Mouse (Mus musculus): ENCODE measurements around the gene Atp8a1. TPM values are rescaled to one million over a fixed set of nuclear protein-coding genes. Genes with fewer than 3 reads are reported as not detected.

Atp8a1 gene
- polyA plus RNA-seq, 1 experiment from 2014 or later: 17.9 TPM

GRCm38 (mm10) chr5:67579725-67580633, 267.3 kb downstream of the Atp8a1 start:
- DNase-seq (ENCODE audit: low spot score): no peak

GRCm38 (mm10) chr5:67575705-67576104, 271.5 kb downstream of the Atp8a1 start:
- no peak for DNase-seq (ENCODE audit: low spot score)
- Histone ChIP-seq H3K4me3 (ENCODE audit: low read depth, low read length) (no peak overlapping the region), H3K4me1 (replicated peaks; ENCODE audit: control insufficient read depth, insufficient read depth, low read length) (peaks cover 11% of the 10 kb centered on the region; the same call in 1 of the 2 replicates), H3K4me2 (ENCODE audit: low read length) (no peak overlapping the region), H3K36me3 (ENCODE audit: control insufficient read depth, insufficient read depth, low read length) (no peaks in the 10 kb centered on the region), H3K9me3 (ENCODE audit: control insufficient read depth, low read length) (no peaks in the 10 kb centered on the region), H3K27me3 (replicated peaks; ENCODE audit: control insufficient read depth, insufficient read depth, low read length) (no peaks in the 10 kb centered on the region), H3K9ac (ENCODE audit: low read length) (no peak overlapping the region), H3K27ac (ENCODE audit: low read depth) (no peak overlapping the region)
- 69% methylated on average over 2 of the region's 2 CpGs for WGBS
- no peak for ATAC-seq (replicated peaks; ENCODE audit: low FRiP score, low TSS enrichment, low read depth)

More at GRCm38 (mm10) chr5:67579725-67580633, 267.3 kb downstream of the Atp8a1 start:
- Histone ChIP-seq H3K9me3 (ENCODE audit: control insufficient read depth, low read length) (no peaks in the 10 kb centered on the region), H3K9ac (ENCODE audit: low read length) (no peak overlapping the region), H3K27me3 (replicated peaks; ENCODE audit: control insufficient read depth, insufficient read depth, low read length) (no peaks in the 10 kb centered on the region), H3K4me1 (replicated peaks; ENCODE audit: control insufficient read depth, insufficient read depth, low read length) (no peaks in the 10 kb centered on the region; the same call in 1 of the 2 replicates), H3K4me3 (ENCODE audit: low read depth, low read length) (no peak overlapping the region), H3K4me2 (ENCODE audit: low read length) (no peak overlapping the region), H3K27ac (ENCODE audit: low read depth) (no peak overlapping the region), H3K36me3 (ENCODE audit: control insufficient read depth, insufficient read depth, low read length) (no peaks in the 10 kb centered on the region)
- 47% methylated on average over 6 of the region's 6 CpGs for WGBS
- ATAC-seq (replicated peaks; ENCODE audit: low FRiP score, low TSS enrichment, low read depth): no peak

- no peak for DNase-seq (ENCODE audit: low spot score)
- Histone ChIP-seq H3K36me3 (ENCODE audit: control insufficient read depth, insufficient read depth, low read length) (no peaks in the 10 kb centered on the region), H3K4me2 (ENCODE audit: low read length) (no peak overlapping the region), H3K27ac (ENCODE audit: low read depth) (no peak overlapping the region), H3K9me3 (ENCODE audit: control insufficient read depth, low read length) (no peaks in the 10 kb centered on the region), H3K27me3 (replicated peaks; ENCODE audit: control insufficient read depth, insufficient read depth, low read length) (no peaks in the 10 kb centered on the region), H3K9ac (ENCODE audit: low read length) (no peak overlapping the region), H3K4me1 (replicated peaks; ENCODE audit: control insufficient read depth, insufficient read depth, low read length) (peaks cover 11% of the 10 kb centered on the region; the same call in 1 of the 2 replicates), H3K4me3 (ENCODE audit: low read depth, low read length) (no peak overlapping the region)
- no peak for ATAC-seq (replicated peaks; ENCODE audit: low FRiP score, low TSS enrichment, low read depth)
- 56% methylated on average over 9 of the region's 9 CpGs for WGBS
Measured at GRCm38 (mm10) chr5:67574039-67574438, 273.2 kb downstream of the Atp8a1 start.

GRCm38 (mm10) chr5:67572552-67573155, 274.6 kb downstream of the Atp8a1 start:
- Histone ChIP-seq H3K27ac (ENCODE audit: low read depth) (no peak overlapping the region), H3K9me3 (ENCODE audit: control insufficient read depth, low read length) (no peaks in the 10 kb centered on the region), H3K4me3 (ENCODE audit: low read depth, low read length) (no peak overlapping the region), H3K4me1 (replicated peaks; ENCODE audit: control insufficient read depth, insufficient read depth, low read length) (peaks cover 11% of the 10 kb centered on the region; the same call in 1 of the 2 replicates), H3K27me3 (replicated peaks; ENCODE audit: control insufficient read depth, insufficient read depth, low read length) (no peaks in the 10 kb centered on the region), H3K4me2 (ENCODE audit: low read length) (no peak overlapping the region), H3K36me3 (ENCODE audit: control insufficient read depth, insufficient read depth, low read length) (no peaks in the 10 kb centered on the region), H3K9ac (ENCODE audit: low read length) (no peak overlapping the region)
- WGBS: 24% methylated on average over 6 of the region's 6 CpGs
- DNase-seq (ENCODE audit: low spot score) (no peak), ATAC-seq (replicated peaks; ENCODE audit: low FRiP score, low TSS enrichment, low read depth) (no peak)

Small RNA genes lying within 50 kb of the gene (microRNA-seq; reads per million reads assigned to microRNA genes)
- not detected for gene Gm23617

Other genes starting within 250 kb of the Atp8a1 start
- 15.2 and 17.1 TPM in 2 replicates for gene Shisa3, start 239.6 kb downstream of the Atp8a1 start, polyA plus RNA-seq (2014; fragmentation: Nextera tagmentation; extraction: Ambion mirVana)
- not detected in 2 replicates for gene Gm5108, start 94.2 kb upstream of the Atp8a1 start, polyA plus RNA-seq (2014; fragmentation: Nextera tagmentation; extraction: Ambion mirVana)
- not detected in 2 replicates for gene Gm21905, start 99.0 kb upstream of the Atp8a1 start, polyA plus RNA-seq (2014; fragmentation: Nextera tagmentation; extraction: Ambion mirVana)
- gene Grxcr1, start 184.4 kb upstream of the Atp8a1 start, polyA plus RNA-seq (2014; fragmentation: Nextera tagmentation; extraction: Ambion mirVana): not detected in 2 replicates

Measured in intestine, embryonic 14.5 days (tissue).